Comparison of ENCODE assay signal across 15 mouse cellular contexts in genomic region chr2:130727752-130728151, GRCm38 (mm10). TPM values are rescaled to one million over a fixed set of nuclear protein-coding genes. Genes with fewer than 3 reads are reported as not detected.
"Had no signal": no experiment of that assay in that cellular context is flagged by ENCODE, and none has a peak within 500 bp of the region (broad histone marks: within the 10 kb centered on the region; RNA-seq: fewer than 3 reads in every experiment).

No protein-coding gene starts in this region.

- H3K9ac ChIP-seq: lung, embryonic 15.5 days; midbrain, embryonic 12.5 days; midbrain, embryonic 15.5 days; neural tube, embryonic 12.5 days had no signal

- H3K4me2 ChIP-seq: lung, embryonic 15.5 days; midbrain, embryonic 12.5 days; midbrain, embryonic 15.5 days; neural tube, embryonic 12.5 days had no signal

- ATAC-seq: lung, postnatal 0 days; midbrain, embryonic 15.5 days had no signal

- DNase-seq: lung, adult 2 months; lung, postnatal 14 days; right cerebral cortex, postnatal 14 days; thymus, adult 18-20 months; thymus, postnatal 14 days; thymus, postnatal 36 days had no signal

- H3K9me3 ChIP-seq: lung, embryonic 15.5 days; midbrain, embryonic 10.5 days; midbrain, embryonic 12.5 days; midbrain, embryonic 15.5 days; neural tube, embryonic 12.5 days had no signal

- H3K27ac ChIP-seq: lung, embryonic 15.5 days; midbrain, embryonic 10.5 days; midbrain, embryonic 12.5 days; midbrain, embryonic 15.5 days; neural tube, embryonic 12.5 days had no signal

- H3K27me3 ChIP-seq: lung, embryonic 15.5 days; midbrain, embryonic 12.5 days; midbrain, embryonic 15.5 days; neural tube, embryonic 12.5 days had no signal

- H3K4me3 ChIP-seq: lung, embryonic 15.5 days; midbrain, embryonic 10.5 days; midbrain, embryonic 12.5 days; midbrain, embryonic 15.5 days; neural tube, embryonic 12.5 days had no signal

- H3K4me1 ChIP-seq: lung, embryonic 15.5 days; midbrain, embryonic 10.5 days; midbrain, embryonic 12.5 days; midbrain, embryonic 15.5 days; neural tube, embryonic 12.5 days had no signal

RNA-seq across cellular contexts. Expression of gene Slc4a11, which starts 30.4 kb away (rescaled TPM):
- total RNA-seq: megakaryocyte, adult 5-6 weeks; megakaryocyte-erythroid progenitor cell, adult 5-6 weeks; monocyte, adult 5-6 weeks had no signal
